Mouse (Mus musculus): ENCODE measurements around the gene Hivep2.

Gene Hivep2

GRCm38 (mm10) chr10:14168869-14169566, 203.1 kb downstream of the Hivep2 start:
- no peak for DNase-seq (ENCODE audit: low spot score)

GRCm38 (mm10) chr10:14174124-14174523, 208.2 kb downstream of the Hivep2 start:
- no peak for DNase-seq (ENCODE audit: low spot score)

- no peak for DNase-seq (ENCODE audit: low spot score)
Measured at GRCm38 (mm10) chr10:14179424-14180339, 213.8 kb downstream of the Hivep2 start.

GRCm38 (mm10) chr10:14186352-14186976, 220.6 kb downstream of the Hivep2 start:
- no peak for DNase-seq (ENCODE audit: low spot score)

GRCm38 (mm10) chr10:14189050-14189449, 223.2 kb downstream of the Hivep2 start:
- DNase-seq (ENCODE audit: low spot score) = no peak

GRCm38 (mm10) chr10:14191202-14191601, 225.3 kb downstream of the Hivep2 start:
- DNase-seq (ENCODE audit: low spot score) = no peak

- DNase-seq (ENCODE audit: low spot score) = no peak
Measured at GRCm38 (mm10) chr10:14192156-14192555, 226.3 kb downstream of the Hivep2 start.

- DNase-seq (ENCODE audit: low spot score) = no peak
Measured at GRCm38 (mm10) chr10:14193702-14194101, 227.8 kb downstream of the Hivep2 start.

- DNase-seq (ENCODE audit: low spot score) = no peak
Measured at GRCm38 (mm10) chr10:14195778-14196650, 230.1 kb downstream of the Hivep2 start.

- no peak for DNase-seq (ENCODE audit: low spot score)
Measured at GRCm38 (mm10) chr10:14196785-14197184, 230.9 kb downstream of the Hivep2 start.

GRCm38 (mm10) chr10:14197261-14197660, 231.4 kb downstream of the Hivep2 start:
- no peak for DNase-seq (ENCODE audit: low spot score)

GRCm38 (mm10) chr10:14199332-14199731, 233.5 kb downstream of the Hivep2 start:
- no peak for DNase-seq (ENCODE audit: low spot score)

- DNase-seq (ENCODE audit: low spot score) = no peak
Measured at GRCm38 (mm10) chr10:14200310-14200709, 234.4 kb downstream of the Hivep2 start.

Data from urinary bladder, postnatal 10 days (tissue).